Mouse (Mus musculus) small intestine, adult 2 months (tissue): ENCODE measurements around the gene Mthfsd. TPM values are rescaled to one million over a fixed set of nuclear protein-coding genes. Genes with fewer than 3 reads are reported as not detected.
A peak's percentile ranks its signal among the peaks of the same experiment; 100 is the strongest.
"Not testable (repeated sequence)": the region's sequence is repeated elsewhere in the genome, so short reads cannot be mapped to it uniquely, and the experiment has no call there.

Source experiments
- H3K27ac ChIP-seq: fragments of 200-500 bp; 2 replicates; pipeline ENCODE4 v1.5.1; 2012; ENCODE audit warnings: low read depth, low read length, control low read depth, inconsistent platforms; ENCODE audit not compliant: insufficient read depth
- H3K27me3 ChIP-seq: fragments of 200-500 bp; 2 replicates; pipeline ENCODE4 v1.6.1; 2012; ENCODE audit warnings: mild to moderate bottlenecking, moderate library complexity, low read length, inconsistent platforms; ENCODE audit not compliant: control insufficient read depth, insufficient read depth
- H3K36me3 ChIP-seq: fragments of 200-500 bp; 2 replicates; pipeline ENCODE4 v1.6.1; 2012; ENCODE audit warnings: mild to moderate bottlenecking, low read length, control low read depth, inconsistent platforms; ENCODE audit not compliant: control insufficient read depth, insufficient read depth
- H3K4me1 ChIP-seq: fragments of 200-500 bp; 2 replicates; pipeline ENCODE4 v1.6.1; 2012; ENCODE audit warnings: low read length, inconsistent platforms, mixed read lengths; ENCODE audit not compliant: control insufficient read depth, insufficient read depth, insufficient read length
- H3K4me3 ChIP-seq: fragments of 200-500 bp; 2 replicates; pipeline ENCODE4 v1.5.1; 2012; ENCODE audit warnings: low read depth, mild to moderate bottlenecking, control low read depth, inconsistent platforms, low read length, moderate library complexity
- CTCF ChIP-seq: fragments of 200-500 bp; IDR thresholded peaks from 2 replicates; pipeline ENCODE4 v1.5.1; 2012; ENCODE audit warnings: low read depth, mild to moderate bottlenecking, control low read depth, inconsistent platforms, low read length, moderate library complexity, mixed read lengths; ENCODE audit not compliant: insufficient replicate concordance, insufficient read length; ENCODE audit errors: extremely low read depth
- POLR2A ChIP-seq: fragments of 200-500 bp; IDR thresholded peaks from 2 replicates; pipeline ENCODE4 v1.6.1; 2012; ENCODE audit warnings: low read depth, mild to moderate bottlenecking, control low read depth, inconsistent platforms, low read length, moderate library complexity
- WGBS: fragments of 180-500 bp; shearing (Covaris S2); methylation state at CpG from one replicate; pipeline ENCODE4 v1.1.7; 2018; 5-methylcytosine and 5-hydroxymethylcytosine counted together
- polyA plus RNA-seq: library from polyadenylated mRNA; depleted of rRNA; stranded (reverse); fragments of >200 nt; gene quantifications from 2 replicates; pipeline ENCODE4 v1.2.3, GENCODE M21; 2012; rRNA removed

Mthfsd gene
- polyA plus RNA-seq, result 22.6 and 23.4 TPM in 2 replicates

DNA sequence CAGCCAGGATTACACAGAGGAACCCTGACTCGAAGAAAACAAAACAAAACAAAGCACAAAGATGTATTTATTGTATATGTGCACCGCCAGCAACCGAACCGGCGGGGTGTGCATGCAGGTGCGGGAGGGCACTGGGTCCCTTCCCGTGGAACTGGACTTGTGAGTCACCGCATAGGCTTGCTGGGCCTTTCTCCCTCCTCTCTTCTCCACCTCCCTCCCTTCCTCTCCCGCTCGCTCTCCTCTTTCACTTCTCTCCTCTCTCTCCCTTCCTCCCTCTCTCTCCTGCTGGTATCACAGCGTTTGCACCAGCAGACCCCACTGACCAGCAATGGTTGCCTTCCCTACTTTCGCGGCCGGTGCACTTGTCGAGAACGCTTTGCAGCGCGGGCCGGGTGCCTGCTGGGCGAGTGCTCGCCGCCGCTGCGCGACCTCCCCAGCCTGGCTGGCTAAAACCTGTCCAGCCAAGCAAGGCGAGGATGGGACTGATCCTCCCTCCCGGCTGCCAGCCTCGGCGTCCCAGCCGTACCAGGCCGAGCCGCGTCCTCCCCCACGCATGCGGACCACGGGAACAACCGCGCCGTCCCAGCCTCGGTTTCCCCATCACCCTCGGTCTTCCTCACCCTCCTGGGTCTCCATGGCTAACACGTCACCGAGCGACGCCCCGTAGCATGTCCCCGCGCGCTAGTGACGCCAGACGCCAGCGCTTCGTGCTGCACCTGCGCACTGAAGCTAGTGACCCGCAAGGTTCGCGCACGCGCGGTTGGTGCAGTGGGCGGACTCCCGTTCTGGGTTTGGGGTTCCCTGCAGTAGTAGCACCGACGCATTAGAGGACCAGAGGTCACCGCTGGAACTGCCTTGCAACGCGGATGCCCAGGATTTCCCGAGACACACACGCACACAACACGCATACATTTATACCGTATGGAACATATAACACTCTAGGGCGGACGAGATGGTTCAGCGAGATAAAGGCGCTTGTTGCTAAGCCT lies at the start of gene Mthfsd:
Mthfsd (minus strand) TSS at position 725 of the 989 bp plus-strand sequence.
- peak; percentile 69; the same call in 1 of the 2 replicates for TF ChIP-seq POLR2A
- TF ChIP-seq CTCF, result no peak; the same call in 1 of the 2 replicates
- peaks cover 6% of the 10 kb centered on the region; the same call in 1 of the 2 replicates for H3K4me1 ChIP-seq
- no peaks in the 10 kb centered on the region for H3K27me3 ChIP-seq
- H3K27ac ChIP-seq, result peak within 1 kb of the TSS; percentile 61
- H3K4me3 ChIP-seq, result peak within 1 kb of the TSS; percentile 82
- WGBS, result under 1% methylated on average over 75 of the region's 75 CpGs
- H3K36me3 ChIP-seq, result no peaks in the 10 kb centered on the region; the same call in 1 of the 2 replicates

DNA sequence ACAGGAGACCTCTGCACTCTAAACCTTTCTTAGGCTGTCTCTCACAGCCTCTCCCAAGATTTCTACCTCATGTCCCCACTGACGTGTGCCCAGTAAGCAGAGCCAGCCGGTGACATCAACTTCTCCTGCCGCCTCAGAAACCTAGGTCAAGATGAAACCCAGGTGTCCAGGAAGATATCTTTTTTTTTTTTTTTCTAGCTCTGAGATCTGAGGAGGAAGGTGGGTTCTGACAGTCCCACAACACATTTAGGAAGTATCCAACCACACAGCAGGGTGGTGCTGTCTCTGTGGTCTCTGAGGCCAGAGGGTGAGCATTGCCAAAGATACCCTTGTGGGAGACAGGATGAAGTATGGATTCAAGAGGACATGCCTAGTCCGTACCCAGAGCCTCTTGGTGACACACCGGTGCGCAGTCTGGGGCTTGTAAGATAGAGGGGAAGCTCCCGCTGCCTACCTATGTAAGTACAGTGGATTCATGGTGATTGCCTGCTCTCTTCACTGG lies 48.8 kb upstream of the Mthfsd start:
- TF ChIP-seq CTCF (no peak), POLR2A (no peak)
- no peaks in the 10 kb centered on the region for H3K36me3 ChIP-seq
- H3K4me1 ChIP-seq, result no peaks in the 10 kb centered on the region
- WGBS, result 82% methylated on average over 7 of the region's 7 CpGs
- H3K4me3 ChIP-seq, result no peak overlapping the region
- no peak overlapping the region for H3K27ac ChIP-seq
- H3K27me3 ChIP-seq, result no peaks in the 10 kb centered on the region

DNA sequence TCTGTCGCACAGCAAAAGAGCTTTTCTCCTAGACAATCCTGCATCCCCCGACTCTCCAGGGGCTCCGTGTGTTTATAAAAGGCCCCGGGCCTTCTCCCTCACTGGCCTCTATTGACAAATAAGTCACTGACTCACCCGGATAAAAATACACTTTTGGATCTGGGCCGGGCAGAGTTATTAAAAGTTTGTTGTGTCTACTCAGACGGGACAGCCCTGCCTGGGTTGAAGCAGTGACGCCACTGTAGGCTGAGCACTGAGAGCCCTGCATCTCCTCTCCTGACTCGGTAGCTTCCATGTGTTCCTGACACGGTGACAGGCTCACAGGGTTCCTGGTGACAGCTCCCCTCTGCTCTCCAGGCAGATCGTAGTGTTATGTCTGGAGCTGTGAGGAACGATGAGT lies 44.2 kb upstream of the Mthfsd start:
- Histone ChIP-seq H3K4me1 (no peaks in the 10 kb centered on the region), H3K4me3 (no peak overlapping the region), H3K27ac (no peak overlapping the region), H3K36me3 (no peaks in the 10 kb centered on the region), H3K27me3 (no peaks in the 10 kb centered on the region)
- 55% methylated on average over 12 of the region's 12 CpGs for WGBS
- TF ChIP-seq CTCF, result no peak
- no peak for TF ChIP-seq POLR2A

DNA sequence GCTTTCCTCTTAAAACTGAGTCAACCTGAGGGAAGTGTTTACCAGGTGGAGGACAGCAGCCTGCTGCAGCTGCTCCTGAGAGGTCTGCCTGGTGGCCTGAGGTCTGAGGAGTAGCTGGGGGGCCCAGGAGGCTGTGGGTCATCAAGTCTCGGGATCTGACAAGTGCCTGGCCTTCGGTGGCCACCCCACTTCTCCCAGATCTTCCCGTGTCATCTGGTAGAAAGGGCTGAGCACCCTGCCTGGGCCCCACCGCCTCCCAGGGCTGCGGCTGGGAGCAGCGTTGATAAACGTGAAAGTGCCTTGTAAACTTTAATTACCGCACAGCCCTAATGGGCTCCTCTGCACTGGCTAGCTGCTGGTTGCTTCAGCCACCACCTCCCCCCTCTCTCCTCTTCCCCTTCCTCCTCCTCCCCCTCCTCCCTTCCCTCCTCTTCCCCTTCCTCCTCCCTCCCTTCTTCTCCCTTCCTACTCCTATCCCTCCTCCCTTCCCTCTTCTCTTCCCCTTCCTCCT lies 40.4 kb upstream of the Mthfsd start:
- WGBS, result 8% methylated on average over 8 of the region's 8 CpGs
- Histone ChIP-seq H3K27me3 (no peaks in the 10 kb centered on the region), H3K4me1 (no peaks in the 10 kb centered on the region), H3K27ac (no peak overlapping the region), H3K36me3 (no peaks in the 10 kb centered on the region), H3K4me3 (no peak overlapping the region)
- TF ChIP-seq CTCF (no peak), POLR2A (no peak)

DNA sequence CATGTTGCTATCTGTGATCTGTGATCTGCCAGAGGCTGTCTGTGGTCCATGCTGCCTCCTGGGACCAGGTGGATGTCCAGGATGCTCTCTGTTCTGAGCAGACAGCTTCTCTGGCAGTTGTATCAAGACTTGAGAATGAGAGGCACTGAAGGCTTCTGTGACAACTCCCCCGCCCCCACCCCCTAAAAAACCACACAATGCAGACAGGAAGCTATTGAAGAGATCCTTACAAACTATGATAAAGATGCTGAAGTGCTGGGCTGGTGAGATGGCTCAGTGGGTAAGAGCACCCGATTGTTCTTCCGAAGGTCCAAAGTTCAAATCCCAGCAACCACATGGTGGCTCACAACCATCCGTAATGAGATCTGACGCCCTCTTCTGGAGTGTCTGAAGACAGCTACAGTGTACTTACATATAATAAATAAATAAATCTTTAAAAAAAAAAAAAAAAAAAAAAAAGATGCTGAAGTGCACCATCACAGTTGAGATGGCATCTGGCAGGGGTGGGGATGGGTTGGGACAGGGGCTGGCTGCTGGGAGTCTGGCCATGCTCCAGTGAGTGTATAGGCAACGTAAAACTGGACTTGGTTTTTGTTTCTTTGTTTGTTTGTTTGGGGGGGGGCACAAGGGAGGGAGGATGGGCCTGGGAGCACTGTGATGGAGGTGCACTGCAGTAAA lies 37.4 kb upstream of the Mthfsd start:
- not testable (repeated sequence) for H3K27ac ChIP-seq, H3K4me1 ChIP-seq, H3K36me3 ChIP-seq, H3K27me3 ChIP-seq, H3K4me3 ChIP-seq
- 51% methylated on average over 4 of the region's 6 CpGs for WGBS

DNA sequence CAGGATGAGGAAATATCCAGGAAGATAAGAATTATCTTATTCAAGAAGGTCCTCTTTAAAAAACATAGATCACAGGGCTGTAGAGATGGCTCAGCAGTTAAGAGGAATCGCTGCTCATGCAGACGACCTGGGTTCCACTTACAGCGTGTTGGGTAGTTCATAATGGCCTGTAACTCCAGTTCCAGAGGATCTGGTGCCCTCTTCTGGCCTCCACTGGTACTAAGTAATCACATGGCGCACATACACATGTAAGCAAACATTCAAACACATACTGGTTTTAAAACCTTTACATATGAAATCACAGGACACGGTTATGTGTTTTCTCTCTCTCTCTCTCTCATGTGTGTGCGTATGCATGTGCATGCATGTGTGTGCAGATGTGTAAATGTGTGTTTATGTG lies 28.7 kb upstream of the Mthfsd start:
- Histone ChIP-seq H3K27ac (no peak overlapping the region), H3K4me3 (no peak overlapping the region), H3K27me3 (no peaks in the 10 kb centered on the region), H3K36me3 (no peaks in the 10 kb centered on the region), H3K4me1 (no peaks in the 10 kb centered on the region)
- no peak for TF ChIP-seq POLR2A
- TF ChIP-seq CTCF, result no peak
- WGBS, result 92% methylated on average over 6 of the region's 6 CpGs

DNA sequence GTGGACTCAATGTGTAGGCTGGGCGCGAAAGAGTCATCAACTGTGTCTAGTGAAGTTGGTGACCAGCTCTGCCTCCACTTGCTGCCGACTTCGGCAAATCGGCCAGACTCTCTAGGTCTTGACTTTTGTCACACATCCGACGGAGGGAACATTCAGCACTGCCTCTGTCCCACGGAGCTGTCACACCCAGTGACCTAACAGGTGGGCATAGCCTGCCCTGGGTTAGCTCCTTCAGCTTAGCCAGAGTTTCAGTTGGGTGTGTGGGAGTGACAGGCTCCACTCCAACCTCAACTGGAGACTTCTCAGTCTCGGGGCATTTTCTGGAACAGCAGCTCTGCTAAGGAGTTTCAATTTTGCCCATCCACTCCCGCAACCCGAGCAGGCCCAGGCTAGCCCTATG lies 26.3 kb upstream of the Mthfsd start:
- Histone ChIP-seq H3K4me1 (no peaks in the 10 kb centered on the region), H3K4me3 (no peak overlapping the region), H3K36me3 (no peaks in the 10 kb centered on the region), H3K27ac (no peak overlapping the region), H3K27me3 (peaks cover 5% of the 10 kb centered on the region; the same call in 1 of the 2 replicates)
- TF ChIP-seq CTCF (no peak), POLR2A (no peak)
- 84% methylated on average over 11 of the region's 11 CpGs for WGBS
